Mouse (Mus musculus) CH12.LX (cell line): ENCODE results near the gene Psmd2. TPM values are rescaled to one million over a fixed set of nuclear protein-coding genes. Genes with fewer than 3 reads are reported as not detected.
A peak's percentile ranks its signal among the peaks of the same experiment; 100 is the strongest.

Source experiments
- DNase-seq: peaks from one replicate; pipeline ENCODE4 v3.0.0-alpha.2; 2013; ENCODE audit errors: extremely low read depth
- H3K27ac ChIP-seq: 2 replicates; pipeline ENCODE4 v1.5.1; 2012; ENCODE audit warnings: low read depth, mild to moderate bottlenecking, control low read depth, moderate library complexity; ENCODE audit not compliant: insufficient read depth
- H3K27me3 ChIP-seq: replicated peaks from 2 replicates; pipeline ENCODE3; 2012; ENCODE audit warnings: inconsistent platforms
- H3K36me3 ChIP-seq, 2 experiments: replicated peaks in 1 of 2; 2 replicates each; pipeline versions ENCODE3 to v1.6.1; 2012; ENCODE audit warnings: inconsistent platforms in 1 of 2, low read length in 1 of 2, mild to moderate bottlenecking in 1 of 2, mixed read lengths in 1 of 2, moderate library complexity in 1 of 2; ENCODE audit not compliant: control insufficient read depth in 1 of 2, insufficient read depth in 1 of 2
- H3K4me1 ChIP-seq, 2 experiments: 2 replicates each; pipeline ENCODE4 v1.6.1; 2012; ENCODE audit warnings: inconsistent platforms in 1 of 2, moderate library complexity in 1 of 2; ENCODE audit not compliant: insufficient read depth in 2 of 2, control insufficient read depth in 1 of 2
- H3K4me2 ChIP-seq: 2 replicates; pipeline ENCODE4 v1.6.1; 2012; ENCODE audit warnings: low read depth, mild to moderate bottlenecking, control low read depth; ENCODE audit not compliant: poor library complexity, insufficient read depth, severe bottlenecking
- H3K4me3 ChIP-seq, 3 experiments: fragments of 150-350 bp in 1 of 3; sonication (generic) in 1 of 3; replicated peaks in 1 of 3; 2 replicates each; pipeline versions ENCODE3 to v1.5.1; 2011 to 2012; ENCODE audit warnings: low read depth in 2 of 3, low read length in 2 of 3, mild to moderate bottlenecking in 2 of 3, moderate library complexity in 2 of 3, control low read depth in 1 of 3, improper control_type of control experiment in 1 of 3, inconsistent platforms in 1 of 3, mixed read lengths in 1 of 3; ENCODE audit not compliant: poor library complexity in 1 of 3
- H3K79me2 ChIP-seq: replicated peaks from 2 replicates; pipeline ENCODE4 v1.6.1; 2012; ENCODE audit warnings: mild to moderate bottlenecking, moderate library complexity; ENCODE audit not compliant: control insufficient read depth, poor library complexity, insufficient read depth, severe bottlenecking; ENCODE audit errors: extremely low read depth
- H3K9ac ChIP-seq: 2 replicates; pipeline ENCODE4 v1.6.1; 2012; ENCODE audit warnings: low read depth, mild to moderate bottlenecking, control low read depth, moderate library complexity; ENCODE audit not compliant: insufficient read depth
- H3K9me3 ChIP-seq: replicated peaks from 2 replicates; pipeline ENCODE3; 2012; ENCODE audit warnings: low read length, inconsistent platforms, mixed read lengths
- CHD1 ChIP-seq: IDR thresholded peaks from 2 replicates; pipeline ENCODE4 v1.6.1; 2012; ENCODE audit warnings: low read depth, low read length, improper control_type of control experiment, inconsistent platforms
- CTCF ChIP-seq, 2 experiments: IDR thresholded peaks in 1 of 2; conservative IDR thresholded peaks in 1 of 2; 2 replicates each; pipeline ENCODE4 v1.5.1; 2011 to 2012; ENCODE audit warnings: low read depth in 2 of 2, low read length in 2 of 2, improper control_type of control experiment in 1 of 2, inconsistent platforms in 1 of 2, mild to moderate bottlenecking in 1 of 2, moderate library complexity in 1 of 2
- E2F4 ChIP-seq: IDR thresholded peaks from 2 replicates; pipeline ENCODE4 v1.6.1; 2011; ENCODE audit warnings: low read depth, low read length, improper control_type of control experiment; ENCODE audit not compliant: insufficient replicate concordance
- ELF1 ChIP-seq: IDR thresholded peaks from 2 replicates; pipeline ENCODE4 v1.6.1; 2014; ENCODE audit warnings: low read depth, mild to moderate bottlenecking, inconsistent platforms, low read length, improper control_type of control experiment
- EP300 ChIP-seq: IDR thresholded peaks from 2 replicates; pipeline ENCODE4 v1.6.1; 2011; ENCODE audit warnings: low read length, improper control_type of control experiment
- HCFC1 ChIP-seq: IDR thresholded peaks from 2 replicates; pipeline ENCODE4 v1.6.1; 2012; ENCODE audit warnings: low read depth, mild to moderate bottlenecking, inconsistent platforms, low read length, improper control_type of control experiment
- IRF4 ChIP-seq: IDR thresholded peaks from 2 replicates; pipeline ENCODE4 v1.6.1; 2014; ENCODE audit warnings: low read depth, mild to moderate bottlenecking, inconsistent platforms, low read length, improper control_type of control experiment
- JUND ChIP-seq: conservative IDR thresholded peaks from 2 replicates; pipeline ENCODE4 v1.6.1; 2011; ENCODE audit warnings: low read depth, low read length, improper control_type of control experiment
- MAFK ChIP-seq: IDR thresholded peaks from 2 replicates; pipeline ENCODE4 v1.6.1; 2011; ENCODE audit warnings: low read length, improper control_type of control experiment; ENCODE audit not compliant: insufficient replicate concordance
- MAZ ChIP-seq: IDR thresholded peaks from 2 replicates; pipeline ENCODE4 v1.6.1; 2012; ENCODE audit warnings: low read depth, mild to moderate bottlenecking, inconsistent platforms, low read length, improper control_type of control experiment, moderate library complexity
- MXI1 ChIP-seq: IDR thresholded peaks from 2 replicates; pipeline ENCODE4 v1.6.1; 2011; ENCODE audit warnings: mild to moderate bottlenecking, low read depth, low read length, improper control_type of control experiment
- MYC ChIP-seq: IDR thresholded peaks from 2 replicates; pipeline ENCODE4 v1.6.1; 2011; ENCODE audit warnings: low read depth, mild to moderate bottlenecking, improper control_type of control experiment, low read length
- NRF1 ChIP-seq: IDR thresholded peaks from 2 replicates; pipeline ENCODE4 v1.6.1; 2014; ENCODE audit warnings: low read depth, mild to moderate bottlenecking, inconsistent platforms, low read length, improper control_type of control experiment, moderate library complexity
- TBP ChIP-seq: conservative IDR thresholded peaks from 2 replicates; pipeline ENCODE4 v1.6.1; 2011; ENCODE audit warnings: low read depth, low read length, improper control_type of control experiment
- TCF12 ChIP-seq: IDR thresholded peaks from 2 replicates; pipeline ENCODE4 v1.6.1; 2014; ENCODE audit warnings: low read depth, mild to moderate bottlenecking, inconsistent platforms, low read length, improper control_type of control experiment
- UBTF ChIP-seq: IDR thresholded peaks from 2 replicates; pipeline ENCODE4 v1.6.1; 2012; ENCODE audit warnings: low read depth, mild to moderate bottlenecking, inconsistent platforms, low read length, improper control_type of control experiment, moderate library complexity
- ZC3H11A ChIP-seq: IDR thresholded peaks from 2 replicates; pipeline ENCODE4 v1.6.1; 2012; ENCODE audit warnings: low read depth, mild to moderate bottlenecking, inconsistent platforms, low read length, improper control_type of control experiment
- ZKSCAN1 ChIP-seq: IDR thresholded peaks from 2 replicates; pipeline ENCODE4 v1.6.1; 2012; ENCODE audit warnings: low read depth, inconsistent platforms, low read length, improper control_type of control experiment, borderline replicate concordance
- ZMIZ1 ChIP-seq: IDR thresholded peaks from 2 replicates; pipeline ENCODE4 v1.6.1; 2012; ENCODE audit warnings: low read depth, mild to moderate bottlenecking, inconsistent platforms, low read length, improper control_type of control experiment
- dilution Hi-C: fragments of 300-500 bp; cut with MboI; formaldehyde crosslinking; loops from 2 replicates; pipeline ENCODE4 v1.14.3; 2020; ENCODE audit warnings: low sequenced_read_pairs; ENCODE audit not compliant: extremely low pct_unique_long_range_greater_than_20kb, extremely low pct_ligation_motif_present
- in situ Hi-C: fragments of 300-500 bp; cut with MboI; formaldehyde crosslinking; loops from 3 replicates; pipeline ENCODE4 v1.14.3; 2019; ENCODE audit warnings: low sequenced_read_pairs, low pct_ligation_motif_present, low pct_unique_long_range_greater_than_20kb, mixed read lengths
- polyA plus RNA-seq: library from polyadenylated mRNA; unstranded; fragments of >175 nt; gene quantifications from 2 replicates; pipeline ENCODE4 v1.2.1, GENCODE M21; 2012; ENCODE audit warnings: low read depth; ENCODE audit not compliant: insufficient read length
- total RNA-seq, 2 experiments: library from RNA; depleted of rRNA; stranded (reverse); fragments of 300-350 nt in 1 of 2; fragments of >200 nt in 1 of 2; gene quantifications; 2 replicates each; pipeline ENCODE4 v1.2.3; 2012 to 2014

Gene Psmd2
- total and polyA plus RNA-seq, 3 experiments: 273 to 528 (median 340) TPM

DNA sequence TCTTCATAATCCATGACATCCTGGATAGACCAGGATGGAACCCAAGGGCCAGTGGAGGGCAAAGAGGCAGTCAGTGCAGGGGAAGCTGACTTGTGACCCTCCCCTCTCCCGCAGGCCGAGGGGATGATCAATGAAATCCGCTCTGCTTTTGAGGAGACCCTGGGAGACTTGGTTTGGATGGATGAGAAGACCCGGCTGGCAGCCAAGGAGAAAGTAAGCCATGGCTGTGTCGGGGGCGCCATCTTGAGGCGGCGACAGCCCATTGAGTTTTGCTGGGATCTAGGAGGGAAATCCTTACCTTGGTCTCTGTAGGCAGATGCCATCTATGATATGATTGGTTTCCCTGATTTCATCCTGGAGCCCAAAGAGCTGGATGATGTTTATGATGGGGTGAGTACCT is 9.3 kb upstream of the Psmd2 start (continued):
- TF ChIP-seq EP300 (no peak), IRF4 (peak; percentile 43; the same call in 1 of the 2 replicates), MAFK (no peak), NRF1 (peak; percentile 36; the same call in 1 of the 2 replicates), TCF12 (peak; percentile 40; the same call in 1 of the 2 replicates), MAZ (no peak), UBTF (no peak), TBP (no peak)
- TF ChIP-seq, all 38 proteins: peak for 13

GRCm38 (mm10) chr16:20643911-20644310 is 7.5 kb upstream of the Psmd2 start:
- Histone ChIP-seq H3K4me2 (no peak overlapping the region), H3K9ac (no peak overlapping the region), H3K4me3 (no peak overlapping the region), H3K27me3 (no peaks in the 10 kb centered on the region), H3K9me3 (no peaks in the 10 kb centered on the region), H3K36me3 (no peaks in the 10 kb centered on the region), H3K4me1 (peaks cover 3 to 15% of the 10 kb centered on the region in 2 experiments), H3K79me2 (no peaks in the 10 kb centered on the region), H3K27ac (no peak overlapping the region)
- no peak for TF ChIP-seq ZC3H11A
- no peak for TF ChIP-seq TBP
- no peak for TF ChIP-seq ZMIZ1
- no peak for TF ChIP-seq MXI1
- no peak for TF ChIP-seq NRF1
- no peak for TF ChIP-seq ELF1
- no peak for TF ChIP-seq CTCF (conservative IDR thresholded peaks at IDR 0.05 in 1 of 2, IDR thresholded peaks at IDR 0.05 in 1 of 2; ENCODE audit: low read depth in 2 of 2, low read length in 2 of 2)
- TF ChIP-seq HCFC1: no peak
- in situ Hi-C loops (loop anchor here (10.0 kb wide), 1 partner anchor 139 kb away; no protein-coding TSS in a partner anchor), dilution Hi-C loops (no loop called here)
- no peak for DNase-seq

GRCm38 (mm10) chr16:20651947-20652310 is 477 bp downstream of the Psmd2 start:
- in situ Hi-C loops: no loop called here

More at GRCm38 (mm10) chr16:20651947-20652310, 477 bp downstream of the Psmd2 start:
- no peaks in the 10 kb centered on the region for H3K9me3 ChIP-seq
- no peak for DNase-seq
- H3K9ac ChIP-seq: peak overlapping the region; percentile 73
- 0 out of 2 replicates have a peak overlapping the region, but pooled peaks have one; percentile 2 for H3K27ac ChIP-seq
- peaks cover 24% of the 10 kb centered on the region for H3K79me2 ChIP-seq
- H3K36me3 ChIP-seq: peaks cover 25 to 35% of the 10 kb centered on the region in 2 experiments
- TF ChIP-seq E2F4 (0 out of 2 replicates have a peak, but pooled peaks have one; percentile 4), JUND (no peak), ZKSCAN1 (0 out of 2 replicates have a peak, but pooled peaks have one; percentile 2), TCF12 (no peak), ELF1 (no peak), CHD1 (0 out of 2 replicates have a peak, but pooled peaks have one; percentile 63), MXI1 (0 out of 2 replicates have a peak, but pooled peaks have one; percentile 6), MYC (no peak)
- peak overlapping the region; percentile 89; the same call in 1 of the 2 replicates for H3K4me2 ChIP-seq
- peaks cover 2 to 13% of the 10 kb centered on the region in 2 experiments; a peak in 3 of 4 replicates for H3K4me1 ChIP-seq
- dilution Hi-C loops: no loop called here
- peak overlapping the region; percentile 71 to 97 (median 76) for H3K4me3 ChIP-seq
- H3K27me3 ChIP-seq: no peaks in the 10 kb centered on the region
